Mouse (Mus musculus) fibroblast of lung, adult 2 months (primary cell): Measurements from ENCODE around the gene Fndc8.

ENCODE experiments used
- DNase-seq: peaks from one replicate; pipeline ENCODE4 v3.0.0-alpha.2; 2011; ENCODE audit warnings: low read depth

Gene Fndc8

DNA sequence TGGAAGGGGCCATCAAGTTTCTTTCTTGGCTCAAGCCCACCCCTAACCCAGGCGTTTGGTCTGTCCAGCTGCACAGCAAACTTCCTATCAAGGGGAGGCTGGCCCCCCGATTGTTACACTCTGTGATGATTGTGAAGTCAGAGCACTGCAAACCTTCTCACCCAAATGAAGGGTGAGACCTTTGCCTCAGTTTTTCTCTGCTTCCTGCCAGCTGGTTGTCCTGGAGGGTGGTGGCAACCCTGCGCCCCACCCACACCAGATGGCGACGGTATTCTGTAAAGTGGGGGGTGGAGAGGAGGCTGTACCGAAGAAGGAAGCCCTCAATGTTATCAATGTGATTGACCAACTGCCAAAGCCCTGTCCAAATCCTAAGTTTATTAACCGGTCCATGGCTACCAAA, at the start of gene Fndc8:
Gene Fndc8, plus strand, starts transcription at position 189 of the 400 bp plus-strand sequence.
- no peak for DNase-seq

DNA sequence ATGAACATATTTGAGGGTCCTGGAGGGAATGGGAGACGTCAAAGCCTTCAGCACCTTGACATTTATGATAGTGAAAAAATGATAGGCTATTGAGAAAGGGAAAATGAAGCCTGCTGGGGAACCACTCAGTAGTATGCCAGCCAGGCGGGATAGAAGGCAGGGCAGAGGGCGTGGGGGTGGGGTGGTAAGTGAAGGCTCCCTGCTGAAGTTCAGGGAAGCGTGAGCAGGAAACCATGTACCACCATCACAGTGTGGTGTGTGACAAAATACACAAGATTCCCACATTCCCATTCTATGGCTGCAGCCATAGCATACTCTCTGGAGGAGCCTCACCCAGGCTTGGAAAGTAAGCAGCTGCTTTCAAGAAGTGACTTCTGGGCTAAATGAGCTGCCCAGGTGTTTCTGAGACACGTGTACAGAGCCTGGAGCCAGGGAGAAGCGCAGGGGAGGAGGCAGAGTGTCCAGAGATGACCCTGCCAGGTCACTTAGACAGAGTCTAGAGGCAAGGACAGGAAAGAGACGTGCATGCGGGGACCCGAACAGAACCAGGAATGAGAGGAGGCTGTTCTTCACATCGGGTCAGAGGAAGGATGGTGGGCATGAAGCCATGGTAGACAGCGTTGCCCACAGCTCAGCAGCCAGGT, 47.0 kb upstream of the Fndc8 start:
- DNase-seq = no peak

DNA sequence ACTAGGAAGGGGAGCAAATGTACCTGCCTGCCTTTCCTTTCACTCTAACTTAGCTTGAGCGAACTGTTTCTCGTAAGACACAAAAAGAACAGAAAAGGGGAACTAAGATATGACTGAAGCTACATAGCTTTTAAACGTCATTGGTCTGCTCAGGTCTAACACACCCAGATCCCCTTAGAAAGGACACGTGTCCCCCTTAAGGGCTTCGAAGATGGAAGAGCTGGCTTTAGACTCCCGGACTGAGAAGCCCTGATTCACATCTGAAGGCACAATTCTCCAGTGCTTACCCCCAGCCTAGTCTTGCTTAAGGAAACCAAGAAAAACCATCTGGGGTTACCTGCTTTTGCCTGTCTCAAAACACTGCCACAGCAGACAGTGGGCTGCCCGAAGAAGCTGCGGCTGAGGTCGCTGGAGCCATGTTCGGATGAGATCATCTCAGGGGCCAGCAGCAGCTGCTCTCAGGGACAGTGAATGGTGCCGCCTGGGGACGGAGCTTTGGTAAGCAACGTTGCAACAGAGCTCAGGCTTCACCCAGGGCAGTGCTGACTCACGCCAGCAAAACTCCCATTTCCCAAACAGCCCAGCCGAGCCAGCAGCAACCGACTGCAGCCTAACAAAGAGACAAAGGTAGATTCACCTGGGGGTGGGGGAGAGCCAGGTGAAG, 46.4 kb upstream of the Fndc8 start:
- peak; percentile 62 for DNase-seq

DNA sequence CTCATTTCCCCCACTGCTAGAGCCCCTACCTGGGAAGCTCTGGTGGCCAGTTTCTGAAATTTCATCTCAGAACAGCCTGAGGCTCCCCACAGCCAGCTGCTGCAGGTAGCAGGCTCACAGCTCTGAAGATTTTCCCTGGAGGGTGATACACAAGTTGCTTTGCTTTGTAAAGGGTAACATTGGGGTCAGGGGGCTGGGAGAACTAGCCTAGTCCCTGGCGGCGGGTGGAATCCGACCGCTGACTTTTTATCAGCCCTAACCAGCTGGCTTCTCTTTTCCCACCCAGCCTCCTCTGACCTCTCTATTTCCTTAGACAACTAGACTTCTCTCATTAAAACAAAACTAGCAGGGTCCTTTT, 45.9 kb upstream of the Fndc8 start:
- no peak for DNase-seq

DNA sequence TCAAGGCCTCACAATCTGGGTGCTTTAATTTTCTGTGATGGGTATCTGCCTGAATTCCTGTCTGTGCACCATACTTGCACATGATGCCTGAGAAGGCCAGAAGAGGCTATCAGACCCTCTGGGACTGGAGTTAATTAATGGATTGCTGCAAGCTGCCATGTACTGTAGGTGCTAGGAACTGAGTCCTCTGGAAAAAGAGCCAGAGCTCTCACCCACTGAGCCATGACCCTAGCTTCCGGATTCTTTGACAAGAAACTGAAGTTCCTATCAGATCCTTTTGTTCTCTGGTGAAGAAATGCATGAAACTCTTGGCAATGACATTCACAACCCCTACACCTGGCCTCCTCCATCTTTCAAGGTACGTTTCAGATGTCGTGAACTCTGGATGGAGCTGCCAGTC, 45.0 kb upstream of the Fndc8 start:
- no peak for DNase-seq

DNA sequence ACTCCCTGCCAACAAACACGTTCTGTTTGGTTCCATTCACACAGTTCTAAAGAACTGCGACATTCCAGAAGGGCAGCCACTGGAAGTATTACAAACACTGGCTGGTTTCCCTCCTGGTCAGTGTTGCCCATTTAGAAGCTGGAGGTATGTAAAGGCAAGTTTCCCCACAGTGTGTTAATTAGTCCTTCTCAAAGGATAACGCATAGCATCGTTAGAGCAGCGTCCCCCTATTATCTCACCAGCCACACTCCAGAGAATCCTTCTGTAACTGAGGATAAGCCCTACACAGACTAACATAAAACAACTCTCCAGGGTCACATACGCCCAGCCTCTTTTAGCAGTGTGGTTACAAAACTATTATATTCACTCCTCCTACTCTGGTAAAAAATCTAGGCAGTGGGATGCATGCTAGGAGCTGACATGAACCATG, 44.3 kb upstream of the Fndc8 start:
- DNase-seq = no peak

DNA sequence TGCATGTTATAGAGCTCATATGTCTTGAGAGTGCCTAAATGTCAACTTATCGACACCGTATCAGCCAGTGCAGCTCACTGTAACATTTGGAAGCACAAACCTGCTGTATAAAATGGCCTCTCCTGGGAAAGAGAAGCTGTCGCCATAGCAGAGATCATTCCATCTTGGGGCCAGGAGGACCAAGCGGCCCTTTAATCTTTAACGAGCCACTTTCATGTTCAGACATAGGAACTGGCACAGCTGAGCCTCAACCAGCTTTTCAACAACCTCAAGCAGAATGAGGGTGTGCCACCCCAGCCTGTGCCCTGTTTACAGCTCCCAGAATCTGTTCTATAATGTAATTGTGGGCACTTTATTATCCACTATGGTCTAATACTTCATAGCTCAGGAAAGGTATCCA, 41.7 kb upstream of the Fndc8 start:
- DNase-seq = no peak

DNA sequence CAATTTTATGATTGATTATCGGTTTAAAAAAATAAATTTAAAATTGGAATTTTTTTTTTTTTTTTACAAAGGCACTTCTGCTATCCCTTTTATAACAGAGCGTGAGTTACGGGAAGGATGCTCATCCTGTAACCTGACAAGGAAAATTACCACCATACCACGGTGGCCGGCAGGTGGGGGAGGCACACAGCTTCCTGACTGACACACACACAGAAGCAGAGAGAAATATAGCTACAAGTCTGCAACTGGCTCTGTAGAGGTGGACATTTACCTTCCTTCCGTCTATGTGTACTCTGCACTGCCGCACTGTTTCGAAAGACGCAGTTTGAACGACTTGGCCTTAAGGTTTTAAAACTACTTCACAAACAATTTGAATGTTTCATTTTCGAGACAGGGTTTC, 39.8 kb upstream of the Fndc8 start:
- DNase-seq = no peak

DNA sequence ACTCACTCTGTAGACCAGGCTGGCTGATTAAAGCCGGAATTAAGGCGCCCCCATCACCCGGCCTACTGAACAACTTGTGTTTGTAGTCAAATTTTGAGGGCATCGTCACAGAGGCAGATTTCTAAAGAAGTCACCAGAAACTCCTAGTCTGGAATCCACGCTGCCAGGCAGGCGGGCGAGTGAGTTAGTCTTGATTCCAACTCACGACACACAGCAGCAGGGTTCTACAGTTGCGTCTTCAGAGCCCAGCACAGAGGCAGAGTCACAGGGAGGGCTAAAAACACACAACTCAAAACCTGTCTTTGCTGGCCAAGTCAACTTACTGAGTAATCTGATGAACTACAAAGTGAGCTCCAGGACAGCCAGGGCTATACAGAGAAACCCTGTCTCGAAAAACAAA, 39.4 kb upstream of the Fndc8 start:
- DNase-seq = no peak

DNA sequence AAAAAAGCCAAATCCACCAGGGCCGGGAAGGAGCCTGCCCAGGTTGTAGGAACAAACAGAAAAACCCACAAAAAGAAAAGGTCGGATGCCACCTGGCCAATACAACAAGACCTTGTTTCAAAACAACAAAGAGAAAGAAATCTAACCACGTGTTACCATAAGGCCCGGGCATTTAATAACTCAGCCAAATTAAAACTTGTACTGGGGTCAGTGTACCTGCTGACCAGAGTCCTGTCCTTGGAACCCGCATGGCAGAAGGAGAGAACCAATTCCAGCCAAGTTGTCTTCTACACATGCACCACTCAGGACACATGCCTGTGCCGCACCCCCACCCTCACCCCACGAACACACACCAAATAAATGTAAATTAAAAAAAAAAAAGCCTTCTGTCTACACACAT, 39.0 kb upstream of the Fndc8 start:
- no peak for DNase-seq

DNA sequence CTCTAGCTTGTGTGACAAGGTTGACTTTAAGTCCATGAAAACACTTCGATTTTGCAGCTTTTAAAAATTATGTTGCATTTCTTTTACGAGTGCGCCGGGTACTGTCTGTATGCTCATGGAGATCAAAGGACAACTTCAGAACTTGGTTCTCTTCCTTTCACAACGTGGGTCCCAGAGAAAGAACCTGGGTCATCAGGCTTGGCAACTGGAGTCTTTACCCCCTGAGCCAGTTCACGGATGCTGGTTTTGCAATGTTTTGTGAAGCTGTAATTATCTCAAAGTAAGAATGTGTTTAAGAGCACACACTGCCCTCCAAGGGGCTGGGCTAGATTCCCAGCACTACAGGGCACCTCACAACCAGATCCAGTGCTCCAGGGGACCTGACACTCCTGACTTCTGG, 37.8 kb upstream of the Fndc8 start:
- no peak for DNase-seq

DNA sequence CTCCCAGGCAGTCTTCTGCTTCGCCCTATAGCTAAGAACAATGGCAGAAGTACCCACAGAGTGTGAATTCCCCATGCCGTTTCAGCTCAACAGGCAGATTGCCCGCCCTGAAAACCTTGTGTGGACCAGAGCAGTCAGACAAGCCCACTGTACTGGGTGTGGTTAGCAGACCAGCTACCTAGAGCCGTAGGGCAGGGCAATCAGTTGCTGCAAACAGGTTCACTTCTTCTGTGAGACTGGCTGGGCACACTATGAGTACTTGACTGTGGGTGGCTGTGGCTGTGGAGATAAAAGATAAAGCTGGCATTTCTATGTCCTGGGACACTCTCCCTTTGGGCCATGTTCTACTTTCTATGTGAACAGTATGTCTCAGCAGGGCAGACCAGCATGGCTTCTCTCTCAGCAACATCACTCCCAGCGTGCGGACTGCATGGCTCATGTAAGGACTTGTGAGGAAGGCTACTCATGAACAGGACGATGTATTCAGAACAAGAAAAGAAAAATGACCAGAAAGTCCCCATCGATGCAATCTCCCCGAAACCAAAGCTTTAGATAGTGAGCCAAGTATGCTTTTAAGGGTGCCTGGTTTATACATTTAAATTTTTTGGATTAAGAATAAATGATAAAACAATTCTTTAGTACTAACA, 36.5 kb upstream of the Fndc8 start:
- no peak for DNase-seq

DNA sequence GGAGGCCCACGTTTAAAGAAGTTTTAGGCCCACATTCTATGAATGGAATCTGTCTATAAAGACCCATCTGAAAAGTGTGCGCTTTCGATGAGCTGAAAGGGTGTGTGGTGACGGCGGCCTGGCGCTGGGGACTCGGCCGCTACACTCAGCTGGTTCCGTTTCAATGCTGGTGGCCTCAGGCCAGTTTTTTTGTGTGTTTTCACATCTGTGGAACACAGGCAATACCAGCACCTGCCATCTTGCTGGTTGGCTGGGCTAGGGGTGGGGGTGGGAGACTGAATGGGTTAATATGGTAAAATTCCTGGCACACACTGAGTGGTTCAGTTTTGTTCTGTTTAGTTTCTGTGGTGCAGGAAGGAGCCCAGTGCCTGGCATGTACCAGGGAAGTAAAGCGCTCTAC, 35.9 kb upstream of the Fndc8 start:
- no peak for DNase-seq

DNA sequence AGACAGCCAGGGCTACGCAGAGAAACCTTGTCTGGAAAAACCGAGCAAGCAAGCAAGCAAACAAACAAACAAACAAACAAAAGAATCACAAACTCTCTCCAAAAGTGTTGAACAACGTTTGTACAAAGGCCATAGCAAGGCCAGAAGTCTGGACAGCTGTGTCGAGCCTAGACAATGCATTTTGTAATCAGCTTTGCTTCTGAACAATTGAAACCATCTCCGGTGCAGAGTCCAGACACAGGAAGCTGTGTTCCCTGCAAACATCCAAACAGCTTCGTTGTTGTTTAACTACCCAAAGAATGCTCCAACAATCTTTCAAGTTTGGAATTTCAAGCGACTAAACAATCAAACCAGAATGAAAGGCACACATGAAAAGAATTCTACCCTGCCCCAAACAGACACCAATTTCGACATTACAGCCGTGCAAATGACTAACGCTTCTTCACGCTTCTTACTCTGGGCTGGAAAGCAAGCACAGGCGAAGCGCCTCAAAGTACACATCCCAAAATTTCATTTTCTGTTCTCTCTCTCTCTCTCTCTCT, 34.5 kb upstream of the Fndc8 start:
- no peak for DNase-seq

DNA sequence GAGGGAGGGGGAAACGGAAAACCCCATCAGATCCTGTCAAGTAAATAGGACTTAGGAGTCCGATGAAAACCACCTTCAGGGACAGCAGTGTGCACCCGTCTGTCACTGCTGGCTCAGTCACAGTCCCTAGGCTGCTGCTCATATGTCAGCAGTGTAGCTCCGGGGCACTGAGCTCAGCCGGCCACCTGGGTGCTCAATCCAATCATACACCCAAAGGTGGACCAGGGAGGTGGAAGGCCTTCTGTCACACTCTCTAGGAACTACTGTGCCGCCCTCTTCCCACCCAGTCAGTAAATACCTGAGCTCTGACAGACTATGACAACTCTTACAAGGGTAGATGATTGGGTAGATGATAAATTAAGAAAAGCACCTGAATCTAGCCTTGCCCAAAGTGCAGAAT, 31.2 kb upstream of the Fndc8 start:
- no peak for DNase-seq

DNA sequence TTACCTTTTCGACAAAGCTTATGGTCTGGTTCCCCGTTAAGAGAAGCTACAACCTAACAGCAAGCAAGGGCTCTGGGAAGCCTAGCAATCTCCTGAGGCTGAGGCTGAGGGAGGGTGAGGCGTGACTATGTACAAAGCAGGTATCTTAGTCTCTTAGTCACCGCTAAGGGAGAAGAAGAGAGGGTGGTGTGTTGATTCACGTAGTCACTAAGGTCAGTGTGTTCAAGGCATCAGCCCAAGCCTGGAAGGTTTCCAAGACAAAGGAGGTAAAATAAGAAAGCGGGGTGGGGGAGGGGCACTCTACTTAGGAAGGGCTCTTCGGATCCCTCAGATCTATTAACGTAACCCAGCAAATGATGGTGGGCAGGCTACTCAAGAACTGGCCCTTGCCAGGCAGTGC, 30.4 kb upstream of the Fndc8 start:
- DNase-seq = no peak

DNA sequence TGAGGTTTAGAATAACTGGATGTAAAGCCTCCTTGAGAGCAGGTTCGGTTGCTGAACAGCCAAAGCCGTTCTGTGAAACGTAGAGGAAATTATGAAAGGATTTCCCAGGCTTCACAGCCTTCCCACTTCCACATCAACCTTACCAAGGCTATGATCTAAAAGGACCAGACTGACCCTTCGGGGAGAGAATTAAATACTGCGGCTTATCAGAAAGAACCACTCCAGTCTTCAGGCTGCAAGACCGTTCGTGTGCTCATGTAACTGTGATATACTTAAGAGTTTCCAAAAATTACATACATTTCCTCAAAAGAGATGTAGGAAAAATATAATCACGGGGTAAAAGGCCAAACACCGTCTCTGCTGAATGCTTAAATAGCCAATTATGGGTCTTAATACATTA, 29.3 kb upstream of the Fndc8 start:
- no peak for DNase-seq

DNA sequence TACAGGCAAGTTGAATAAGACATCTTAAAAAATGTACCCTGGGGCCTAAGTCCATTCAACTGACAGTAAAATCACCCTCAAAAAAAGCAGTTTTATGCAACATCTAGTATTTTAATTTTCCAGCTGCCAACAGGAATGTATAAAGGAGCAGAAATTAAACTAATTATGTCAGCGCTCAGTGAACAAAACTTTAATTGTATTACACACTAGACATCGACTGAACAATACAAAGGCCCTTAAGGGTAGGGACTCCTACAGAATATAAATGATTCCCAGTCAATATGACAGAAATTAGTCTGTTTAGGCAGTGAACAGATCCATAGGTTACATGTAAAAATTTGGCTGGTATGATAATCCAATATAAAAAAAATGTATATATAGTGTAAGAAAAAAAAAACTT, 28.9 kb upstream of the Fndc8 start:
- no peak for DNase-seq

DNA sequence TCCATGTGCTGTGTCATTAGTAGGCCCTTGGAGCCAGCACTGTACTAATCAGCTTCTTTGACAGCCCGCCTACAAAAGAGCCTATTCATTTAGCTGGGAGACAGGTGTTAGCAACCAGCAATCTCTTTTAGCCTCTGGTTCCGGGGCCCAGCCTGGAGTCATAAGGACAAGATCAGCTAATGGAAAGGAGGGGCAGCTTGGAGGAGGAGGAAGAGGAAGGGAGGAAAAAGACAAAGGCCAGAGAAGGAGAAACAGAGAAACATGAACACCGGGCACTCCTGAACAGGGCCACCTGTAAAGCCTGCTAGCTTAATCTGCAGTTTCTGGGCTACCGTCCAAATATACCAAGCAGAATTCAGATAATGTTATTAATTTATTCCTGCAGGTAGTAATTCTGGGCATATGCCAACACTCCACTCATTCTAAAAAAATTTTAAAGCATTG, 28.4 kb upstream of the Fndc8 start:
- DNase-seq = no peak

DNA sequence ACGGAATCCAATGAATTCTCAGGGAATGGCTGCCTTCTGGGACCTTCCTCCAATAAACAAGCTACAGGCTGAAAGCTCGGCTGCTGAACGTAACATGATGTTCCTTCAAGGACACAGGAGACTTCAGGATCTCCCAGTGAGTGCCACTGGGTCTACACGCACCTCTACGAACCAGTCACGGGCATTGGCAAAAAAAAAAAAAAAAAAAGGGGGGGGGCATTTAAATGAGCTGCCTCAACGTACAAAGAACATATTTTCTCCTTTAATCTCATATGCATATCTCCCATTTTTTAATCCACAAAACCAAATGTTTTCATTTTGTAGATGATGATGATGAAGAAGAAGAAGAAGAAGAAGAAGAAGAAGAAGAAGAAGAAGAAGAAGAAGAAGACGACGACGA, 26.0 kb upstream of the Fndc8 start:
- DNase-seq = no peak

DNA sequence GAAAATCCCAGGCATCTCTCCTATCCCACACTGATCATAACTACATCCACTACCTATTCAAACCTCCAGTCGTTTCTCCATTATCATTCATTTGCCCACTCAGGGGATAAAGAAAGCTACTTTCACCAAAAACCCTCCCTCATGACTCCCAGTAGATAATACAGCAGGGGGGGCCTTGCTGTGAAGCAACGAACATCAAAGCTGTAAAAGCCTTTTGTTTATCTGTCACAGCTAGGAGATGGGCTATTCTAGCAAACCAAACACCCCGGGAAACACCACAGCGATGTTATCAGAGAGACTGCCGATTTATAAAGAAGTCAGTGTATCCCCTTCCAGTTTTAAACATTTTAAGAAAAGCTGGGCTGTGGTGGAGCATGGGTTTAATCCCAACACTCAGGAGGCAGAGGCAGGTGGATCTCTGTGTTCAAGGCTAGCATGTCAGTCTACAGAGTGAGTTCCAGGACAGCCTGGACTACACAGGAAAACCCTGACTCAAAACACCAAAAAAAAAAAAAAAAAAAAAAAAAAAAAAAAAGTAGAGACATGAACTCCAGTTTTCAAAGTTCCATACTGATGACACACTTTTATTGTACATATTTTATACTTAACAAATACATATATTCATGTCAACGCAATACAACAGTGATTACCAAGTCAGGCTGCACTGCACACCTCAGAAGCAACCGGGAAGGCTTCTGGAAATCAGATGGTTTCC, 24.9 kb upstream of the Fndc8 start:
- no peak for DNase-seq

DNA sequence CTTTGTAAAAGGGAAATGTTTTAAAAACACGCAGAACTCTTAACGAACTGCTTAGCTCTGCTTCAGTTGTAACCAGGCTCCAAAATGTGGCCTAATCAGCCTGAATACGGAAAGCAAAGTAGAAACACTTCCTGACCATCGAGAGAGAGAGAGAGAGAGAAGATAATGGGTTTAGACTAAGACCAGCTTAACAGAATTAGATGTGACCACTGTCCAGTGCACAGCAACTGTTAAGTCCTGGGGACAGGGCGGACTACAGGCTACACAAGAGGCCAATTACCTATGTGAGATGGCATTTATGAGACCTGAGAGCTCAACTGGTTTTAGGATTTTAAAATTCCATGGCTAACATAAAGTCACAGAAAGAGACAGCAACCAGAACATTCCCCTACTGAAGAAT, 24.0 kb upstream of the Fndc8 start:
- DNase-seq = no peak
